Mouse (Mus musculus) B cell, adult 2 months (primary cell): ENCODE results near the gene Ap2b1.
A peak's percentile ranks its signal among the peaks of the same experiment; 100 is the strongest.
"Not testable (repeated sequence)": the region's sequence is repeated elsewhere in the genome, so short reads cannot be mapped to it uniquely, and the experiment has no call there.

Source experiments
- DNase-seq, 2 experiments: peaks; one replicate each; pipeline ENCODE4 v3.0.0; 2022

Gene Ap2b1

DNA sequence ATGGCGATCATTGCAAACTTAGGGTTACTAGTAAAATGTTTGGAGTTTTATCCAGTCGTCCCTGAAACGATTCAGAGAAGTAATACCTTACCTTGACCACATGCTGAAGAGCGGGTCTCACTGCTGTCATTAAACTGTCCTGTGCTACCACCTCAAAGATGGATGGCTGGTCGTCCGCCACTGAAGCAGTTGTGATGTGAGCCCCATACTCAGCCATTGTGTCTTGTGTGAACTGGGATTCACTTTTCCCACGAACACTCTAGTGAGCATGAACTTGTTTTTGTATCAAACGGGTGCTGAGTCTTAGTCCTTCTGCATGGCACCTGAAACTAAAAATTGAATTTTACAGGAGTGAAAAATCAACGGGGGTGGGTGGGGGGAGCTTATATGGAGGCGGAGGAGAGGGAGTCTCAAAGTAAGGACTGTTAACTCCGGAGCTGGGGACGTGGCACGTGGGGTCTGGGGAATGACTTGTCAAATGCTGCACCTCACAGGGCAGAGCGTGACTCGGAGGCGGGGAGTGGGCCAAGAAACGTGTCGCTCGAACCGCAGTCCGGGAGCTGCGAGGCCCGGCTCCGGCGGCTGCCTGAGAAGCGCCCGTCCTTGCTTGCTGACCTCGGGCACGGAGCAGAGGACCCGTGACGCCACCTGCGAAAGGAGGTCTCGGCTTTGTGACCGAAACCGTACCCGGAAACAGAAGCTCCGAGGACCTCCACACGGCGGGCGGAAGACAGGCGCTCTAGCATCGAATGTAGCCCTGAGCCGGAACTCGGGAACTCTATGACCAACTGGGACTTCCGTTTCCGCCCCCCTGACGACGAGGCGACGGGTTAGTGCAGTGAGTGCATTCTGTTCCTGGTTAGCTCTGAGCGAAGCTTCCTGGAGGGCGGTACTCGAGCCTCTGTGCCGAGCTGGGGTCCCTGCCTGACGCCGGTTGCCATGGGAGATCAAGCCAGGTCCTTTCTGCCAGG lies at the start of gene Ap2b1:
Gene Ap2b1, plus strand, starts transcription at position 800 of the 971 bp plus-strand sequence.
- peak; percentile 94 to 96 for DNase-seq

- DNase-seq, result not testable (repeated sequence)
These were observed 41.6 kb upstream of the Ap2b1 start for GRCm38 (mm10) chr11:83257211-83257610.

DNA sequence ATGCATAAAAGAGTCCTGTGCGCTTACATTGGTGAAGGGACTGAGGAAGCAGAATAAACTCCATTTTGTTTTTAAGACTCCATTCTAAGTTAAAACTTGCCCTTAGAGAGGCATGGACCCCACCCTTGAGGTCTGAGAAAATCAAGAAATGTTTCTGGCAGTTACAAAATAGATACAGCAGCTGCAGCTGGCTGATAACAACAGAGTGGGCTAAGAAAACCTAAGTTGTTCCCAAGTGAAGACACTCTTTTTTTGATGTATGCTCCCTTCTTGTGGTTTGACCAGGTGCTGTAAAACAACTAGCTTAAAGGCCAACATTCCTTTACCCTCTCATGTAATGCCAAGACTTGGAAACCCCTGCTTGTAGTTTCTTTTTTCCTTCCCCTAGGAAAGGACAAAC lies 36.2 kb upstream of the Ap2b1 start:
- DNase-seq, result no peak

- DNase-seq, result peak; percentile 10
These were observed 35.7 kb upstream of the Ap2b1 start for GRCm38 (mm10) chr11:83263146-83263545.

- DNase-seq, result no peak
These were observed 28.0 kb upstream of the Ap2b1 start for GRCm38 (mm10) chr11:83270842-83271150.

- peak; percentile 90 for DNase-seq
These were observed 27.5 kb upstream of the Ap2b1 start for GRCm38 (mm10) chr11:83271151-83271950.

DNA sequence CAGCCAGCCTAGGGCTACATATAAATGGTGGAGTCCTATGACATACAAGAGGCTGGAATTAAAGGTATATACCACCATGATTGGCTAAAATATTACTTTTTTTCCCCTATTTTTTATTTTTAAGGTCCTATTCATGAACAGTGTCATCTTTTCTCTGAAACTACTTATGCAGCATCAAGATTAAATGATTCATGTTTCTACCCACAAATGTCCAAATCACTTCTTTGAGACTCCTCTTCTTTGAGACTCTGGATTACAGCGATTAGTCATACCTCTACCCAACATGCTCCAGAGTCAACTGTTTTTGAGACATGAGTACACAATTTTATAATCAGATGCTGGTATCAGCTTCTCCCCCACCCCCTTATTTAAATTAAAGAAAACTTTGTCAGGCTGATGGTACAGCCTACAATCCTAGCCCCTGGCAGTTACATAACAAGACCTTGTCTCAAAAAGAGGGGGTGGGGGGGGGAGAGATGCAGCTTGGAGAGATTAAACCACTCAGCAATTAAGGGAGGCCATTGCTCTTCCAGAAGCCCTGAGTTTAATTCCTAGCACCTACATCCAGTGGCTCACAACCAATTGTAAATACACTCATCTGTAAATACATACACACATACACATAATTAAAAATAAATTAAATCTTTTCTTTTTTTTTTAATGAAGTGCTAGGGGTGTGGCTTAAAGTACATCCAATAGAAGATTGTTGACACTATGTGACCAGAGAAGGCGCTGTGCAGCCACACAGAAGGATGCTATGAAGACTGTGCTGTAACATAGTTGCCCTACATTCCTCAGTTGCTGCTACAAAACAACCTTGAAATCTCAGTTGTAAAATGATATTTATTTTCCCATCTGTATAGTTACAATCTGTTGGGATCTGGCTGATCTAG lies 26.6 kb upstream of the Ap2b1 start:
- DNase-seq, result peak; percentile 46 to 59

GRCm38 (mm10) chr11:83276251-83276650 lies 22.6 kb upstream of the Ap2b1 start:
- DNase-seq, result no peak

- no peak for DNase-seq
These were observed 19.8 kb upstream of the Ap2b1 start for GRCm38 (mm10) chr11:83279024-83279423.

- no peak for DNase-seq
These were observed 19.1 kb upstream of the Ap2b1 start for GRCm38 (mm10) chr11:83279691-83280090.

GRCm38 (mm10) chr11:83282084-83282483 lies 16.7 kb upstream of the Ap2b1 start:
- DNase-seq, result no peak

DNA sequence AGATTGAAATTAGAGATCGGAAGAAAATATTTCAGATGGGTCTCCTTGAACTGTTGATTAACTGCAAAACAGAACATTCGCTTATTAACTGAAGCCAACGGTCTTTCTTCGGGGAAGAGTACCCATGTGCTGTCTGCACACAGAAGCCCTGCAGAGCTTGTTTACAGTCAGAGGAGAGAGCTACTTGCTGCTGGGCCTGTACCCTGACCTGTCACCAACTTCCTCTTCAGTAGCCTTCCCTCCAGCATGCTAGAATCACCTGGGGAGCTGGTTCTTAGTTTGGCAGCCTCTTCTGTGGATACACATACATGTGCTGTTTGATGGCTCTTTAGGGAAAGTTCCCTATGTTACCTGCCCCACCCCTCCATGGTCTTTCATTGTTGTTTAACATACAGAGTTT lies 13.2 kb upstream of the Ap2b1 start:
- DNase-seq, result no peak

- DNase-seq, result no peak
These were observed 12.3 kb upstream of the Ap2b1 start, which contains the start of gene Slfn14 for GRCm38 (mm10) chr11:83286566-83286965. Slfn14 (minus strand) TSS chr11:83286726.

- no peak for DNase-seq
These were observed 9.8 kb upstream of the Ap2b1 start for GRCm38 (mm10) chr11:83289036-83289435.

DNA sequence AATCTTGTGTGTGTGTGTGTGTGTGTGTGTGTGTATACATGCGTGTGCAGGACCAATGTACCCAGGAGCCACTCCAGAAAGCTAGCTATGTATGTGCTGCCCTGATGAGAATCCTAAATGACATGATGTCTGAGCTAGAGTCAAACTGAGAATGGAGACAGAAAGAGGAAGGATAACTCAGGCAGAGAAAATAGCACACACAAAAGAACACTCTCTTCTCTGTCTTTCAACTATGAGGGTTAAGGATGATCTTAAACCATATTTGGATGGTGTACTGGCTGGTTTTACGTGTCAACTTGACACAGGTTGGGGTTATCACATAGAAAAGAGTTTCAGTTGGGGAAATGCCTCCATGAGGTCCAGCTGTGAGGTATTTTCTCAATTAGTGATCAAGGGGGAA lies 9.2 kb upstream of the Ap2b1 start:
- no peak for DNase-seq

DNA sequence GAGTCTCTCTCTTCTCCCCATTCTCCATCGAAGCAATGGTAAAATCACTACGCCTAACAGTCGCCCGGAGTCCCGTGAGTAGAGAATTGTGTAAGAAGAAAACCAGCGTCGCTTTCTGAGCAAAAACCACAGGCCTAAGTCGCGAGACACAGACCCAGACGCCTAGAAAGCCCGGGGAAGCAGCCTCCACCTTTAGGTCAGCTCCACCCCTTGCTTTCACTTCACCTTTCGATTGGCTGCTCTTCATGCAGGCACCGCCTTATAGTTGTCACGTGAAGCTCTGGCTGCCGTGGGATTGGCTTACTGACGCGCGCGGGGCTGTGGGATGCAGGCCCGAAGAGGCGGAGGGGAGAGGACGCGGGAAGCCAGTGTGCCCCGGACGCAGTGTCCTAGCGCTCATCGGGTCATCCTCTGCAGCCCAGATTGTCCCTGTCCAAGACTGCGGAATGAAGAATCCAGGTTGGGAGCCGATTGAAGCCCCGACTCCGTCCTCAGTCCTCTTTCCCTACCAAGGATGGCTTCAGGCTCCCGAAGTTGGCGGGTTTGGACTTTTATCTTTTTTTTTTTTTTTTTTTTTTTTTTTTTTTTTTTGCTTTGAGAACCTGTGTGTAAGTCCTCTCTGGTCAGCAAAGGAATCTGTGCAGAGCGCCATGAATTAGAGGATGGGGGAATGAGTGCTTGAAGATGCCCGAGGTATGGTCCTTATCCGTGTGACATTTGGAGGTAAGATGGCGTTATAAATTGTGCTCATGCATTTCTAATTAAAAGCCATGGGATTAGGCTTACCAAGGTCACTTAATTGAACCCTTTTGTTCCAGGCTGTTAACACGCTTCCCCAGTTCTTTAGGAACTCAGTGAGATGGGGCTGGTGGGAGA lies 7.2 kb upstream of the Ap2b1 start:
- peak; percentile 89 to 91 for DNase-seq

- no peak for DNase-seq
These were observed 6.6 kb upstream of the Ap2b1 start for GRCm38 (mm10) chr11:83292251-83292587.

DNA sequence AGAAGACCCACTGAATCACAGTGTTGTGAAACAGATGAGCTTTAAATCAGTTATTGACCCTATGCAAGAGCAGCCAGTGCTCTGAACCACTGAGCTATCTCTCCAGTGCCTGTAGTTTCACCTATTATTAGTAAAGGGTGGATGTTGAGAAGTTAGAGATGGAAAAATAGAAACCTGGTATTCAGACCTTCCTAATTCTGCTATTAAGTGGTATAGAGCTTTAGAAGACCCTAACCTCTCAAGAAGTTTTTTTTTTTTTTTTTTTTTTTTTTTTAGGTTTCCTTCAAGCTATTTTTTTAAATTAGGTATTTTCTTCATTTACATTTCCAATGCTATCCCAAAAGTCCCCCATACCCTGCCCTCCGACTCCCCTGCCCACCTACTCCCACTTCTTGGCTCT lies 5.6 kb upstream of the Ap2b1 start:
- no peak for DNase-seq

- DNase-seq, result no peak
These were observed 4.7 kb upstream of the Ap2b1 start for GRCm38 (mm10) chr11:83294133-83294532.

DNA sequence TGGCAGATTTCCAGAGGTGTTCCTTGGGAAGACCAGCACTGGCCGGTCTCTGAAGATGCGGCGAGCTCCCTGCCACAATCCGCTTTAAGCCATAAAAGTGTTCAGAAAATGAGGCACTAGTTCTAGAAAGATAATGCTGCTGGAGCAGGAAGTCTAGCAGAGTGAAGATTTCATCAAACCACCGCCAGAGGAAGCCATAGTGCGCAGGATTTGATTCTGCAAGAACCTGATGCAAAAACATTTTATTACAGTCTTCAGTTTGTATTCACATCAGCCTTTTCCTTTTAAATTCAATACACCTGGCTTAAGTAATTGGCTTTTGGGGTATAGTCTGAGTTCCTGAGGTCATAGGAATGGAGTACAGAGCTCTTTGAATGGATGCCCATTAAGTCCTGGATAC lies 1.0 kb upstream of the Ap2b1 start:
- no peak for DNase-seq

- no peak for DNase-seq
These were observed 900 bp downstream of the Ap2b1 start for GRCm38 (mm10) chr11:83299724-83300123.

DNA sequence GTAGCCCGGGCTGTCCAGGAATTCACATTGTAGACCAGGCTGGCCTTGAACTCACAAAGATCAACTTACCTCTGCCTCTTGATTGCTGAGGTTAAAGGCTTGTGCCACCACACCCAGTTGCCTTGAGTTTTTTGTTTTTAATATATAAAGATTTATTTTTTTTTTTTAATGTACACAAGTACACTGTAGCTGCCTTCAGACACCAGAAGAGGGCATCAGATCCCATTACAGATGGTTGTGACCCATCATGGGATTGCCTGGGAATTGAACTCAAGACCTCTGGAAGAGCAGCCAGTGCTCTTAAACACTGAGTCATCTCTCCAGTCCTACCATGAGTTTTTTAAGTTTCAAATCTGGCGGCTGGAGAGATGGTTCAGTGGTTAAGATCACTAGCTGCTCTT lies 2.6 kb downstream of the Ap2b1 start:
- DNase-seq, result peak in 1 of 2 experiments; percentile 4
